Mouse (Mus musculus): Measurements from ENCODE around the gene Ascl2. TPM values are rescaled to one million over a fixed set of nuclear protein-coding genes. Genes with fewer than 3 reads are reported as not detected.

The Ascl2 gene
- polyA plus RNA-seq, 1 experiment from 2014 or later: 0.44 TPM

DNA sequence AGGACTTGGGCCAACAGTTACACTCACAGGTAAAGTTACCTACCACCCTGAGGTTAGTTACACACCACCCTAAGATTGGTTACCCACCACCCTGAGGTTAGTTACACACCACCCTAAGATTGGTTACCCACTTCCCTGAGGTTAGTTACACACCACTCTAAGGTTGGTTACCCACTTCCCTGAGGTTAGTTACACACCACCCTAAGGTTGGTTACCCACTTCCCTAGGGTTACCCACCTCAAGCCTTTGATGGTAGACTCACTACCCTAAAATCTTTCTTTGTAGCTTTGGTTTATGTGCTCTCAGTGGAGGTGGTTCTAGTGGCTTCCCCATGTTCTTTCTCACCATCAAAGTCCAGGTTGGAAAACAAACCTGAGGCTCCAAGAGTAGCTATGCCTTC, 25.9 kb upstream of the Ascl2 start:
- Histone ChIP-seq H3K4me3 (no peak overlapping the region), H3K27ac (no peak overlapping the region), H3K27me3 (0 out of 2 replicates have a peak, but pooled peaks cover 4% of the 10 kb centered on the region), H3K9me3 (no peaks in the 10 kb centered on the region), H3K4me1 (replicated peaks) (no peaks in the 10 kb centered on the region), H3K9ac (no peak overlapping the region), H3K36me3 (no peaks in the 10 kb centered on the region), H3K4me2 (no peak overlapping the region)
- ATAC-seq (ENCODE audit: low FRiP score): no peak

DNA sequence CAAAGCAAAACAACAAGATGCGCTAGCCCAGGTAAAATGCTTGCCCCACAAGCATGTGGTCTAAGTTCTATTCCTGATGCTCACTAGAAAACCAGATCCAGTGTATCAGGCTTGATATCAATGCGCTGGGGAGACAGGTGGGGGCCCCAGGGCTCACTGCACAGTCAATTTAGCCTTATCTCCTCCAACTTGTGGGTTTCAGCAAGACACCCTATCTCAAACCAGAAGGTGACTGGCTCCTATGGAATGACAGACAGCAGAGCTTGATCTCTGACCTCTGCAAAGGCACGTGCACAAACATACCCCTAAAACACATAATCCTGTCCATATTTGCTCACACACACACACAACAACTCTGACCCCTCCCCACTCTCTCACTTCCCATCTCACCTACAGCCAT, 18.7 kb upstream of the Ascl2 start:
- H3K9me3 ChIP-seq: no peaks in the 10 kb centered on the region
- WGBS: 88% methylated on average over 3 of the region's 3 CpGs
- no peak overlapping the region for H3K4me3 ChIP-seq

DNA sequence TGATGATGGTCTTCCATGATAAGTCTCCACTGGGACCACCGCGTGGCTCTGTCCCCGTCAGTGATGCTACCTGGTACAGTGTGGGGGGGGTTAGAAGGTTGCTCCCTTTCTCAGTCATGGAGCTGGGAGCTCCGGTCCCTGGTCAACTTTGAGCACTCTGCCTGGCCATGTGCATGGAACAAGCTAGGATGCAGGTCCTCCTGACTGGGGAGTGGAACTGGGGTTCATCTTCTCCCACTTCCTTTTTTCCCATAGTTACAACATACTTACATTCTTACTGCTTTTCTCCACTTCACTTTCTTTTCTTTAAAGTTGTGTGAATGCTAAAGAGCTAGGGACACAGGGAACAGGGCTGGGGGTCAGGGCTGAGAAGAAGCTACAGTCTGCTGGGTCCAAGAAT, 16.1 kb upstream of the Ascl2 start:
- no peak overlapping the region for H3K9ac ChIP-seq
- H3K27me3 ChIP-seq: 0 out of 2 replicates have a peak, but pooled peaks cover 9% of the 10 kb centered on the region
- H3K9me3 ChIP-seq: no peaks in the 10 kb centered on the region
- H3K4me1 ChIP-seq (replicated peaks): no peaks in the 10 kb centered on the region
- 92% methylated on average over 4 of the region's 4 CpGs for WGBS
- H3K4me2 ChIP-seq: no peak overlapping the region
- no peak overlapping the region for H3K4me3 ChIP-seq
- H3K27ac ChIP-seq: no peak overlapping the region
- ATAC-seq (ENCODE audit: low FRiP score): no peak
- H3K36me3 ChIP-seq: no peaks in the 10 kb centered on the region

More for the DNA sequence above, 18.7 kb upstream of the Ascl2 start:
- ATAC-seq (ENCODE audit: low FRiP score): no peak
- Histone ChIP-seq H3K27ac (no peak overlapping the region), H3K36me3 (no peaks in the 10 kb centered on the region), H3K4me2 (no peak overlapping the region), H3K27me3 (0 out of 2 replicates have a peak, but pooled peaks cover 13% of the 10 kb centered on the region), H3K9ac (no peak overlapping the region), H3K4me1 (replicated peaks) (no peaks in the 10 kb centered on the region)

- Histone ChIP-seq H3K27me3 (0 out of 2 replicates have a peak, but pooled peaks cover 9% of the 10 kb centered on the region), H3K36me3 (no peaks in the 10 kb centered on the region), H3K4me1 (replicated peaks) (no peaks in the 10 kb centered on the region), H3K4me2 (no peak overlapping the region), H3K9ac (no peak overlapping the region), H3K4me3 (no peak overlapping the region), H3K9me3 (no peaks in the 10 kb centered on the region), H3K27ac (no peak overlapping the region)
- WGBS: 83% methylated on average over 4 of the region's 4 CpGs
- no peak for ATAC-seq (ENCODE audit: low FRiP score)
These were observed 12.8 kb upstream of the Ascl2 start for GRCm38 (mm10) chr7:142981908-142982307.

DNA sequence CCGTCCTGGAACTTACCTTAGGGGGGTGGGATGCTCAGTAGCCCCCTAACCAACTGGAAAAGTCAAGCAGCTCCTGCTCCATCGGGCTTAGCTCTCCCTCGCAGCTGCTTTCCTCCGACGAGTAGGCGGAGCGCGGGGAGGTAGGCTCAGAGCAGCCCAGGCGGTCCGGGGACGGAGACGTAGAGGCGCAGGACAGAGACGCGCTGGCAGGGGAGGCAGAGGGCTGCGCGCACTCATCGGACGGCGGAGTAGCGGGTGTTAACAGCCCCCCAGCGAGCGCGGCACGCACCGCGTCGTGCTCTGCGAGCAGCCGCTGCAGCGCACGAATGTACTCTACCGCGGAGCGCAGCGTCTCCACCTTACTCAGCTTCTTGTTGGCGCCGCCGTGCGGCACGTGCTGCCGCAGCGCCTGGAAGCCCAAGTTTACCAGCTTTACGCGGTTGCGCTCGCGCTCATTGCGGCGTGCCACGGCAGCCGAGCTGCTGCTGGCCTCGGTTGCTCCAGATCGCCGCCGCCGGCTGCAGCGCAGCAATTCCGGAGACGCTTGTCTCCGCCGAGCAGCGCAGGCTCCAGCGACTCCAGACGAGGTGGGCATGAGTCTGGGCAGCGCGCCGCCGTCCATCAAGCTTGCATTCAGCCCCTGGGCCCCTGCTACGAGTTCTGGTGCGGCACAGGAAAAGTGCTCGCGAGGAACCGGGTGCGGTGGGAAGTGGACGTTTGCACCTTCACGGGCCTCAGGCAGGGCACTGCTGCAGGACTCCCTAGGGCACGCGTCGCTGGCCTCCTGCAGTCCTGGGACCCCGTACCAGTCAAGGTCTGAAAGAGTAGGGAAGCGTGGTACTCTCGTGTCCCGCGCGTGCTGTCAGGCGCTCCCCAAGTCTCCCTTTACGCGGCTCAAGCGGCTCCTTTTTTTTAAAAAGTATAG, 918 bp downstream of the Ascl2 start:
- no peaks in the 10 kb centered on the region for H3K36me3 ChIP-seq
- WGBS: under 1% methylated on average over 90 of the region's 90 CpGs
- peak overlapping the region; percentile 50 for H3K4me3 ChIP-seq
- peaks cover 88% of the 10 kb centered on the region for H3K27me3 ChIP-seq
- peaks cover 26% of the 10 kb centered on the region for H3K4me1 ChIP-seq (replicated peaks)
- H3K9me3 ChIP-seq: no peaks in the 10 kb centered on the region
- H3K4me2 ChIP-seq: peak overlapping the region; percentile 96
- no peak overlapping the region for H3K27ac ChIP-seq
- ATAC-seq (ENCODE audit: low FRiP score): peak; percentile 84
- H3K9ac ChIP-seq: peak overlapping the region; percentile 66

- peaks cover 26% of the 10 kb centered on the region for H3K4me1 ChIP-seq (replicated peaks)
- H3K27ac ChIP-seq: no peak overlapping the region
- peak overlapping the region; percentile 50 for H3K4me3 ChIP-seq
- WGBS: 0% methylated on average over 35 of the region's 36 CpGs
- peak overlapping the region; percentile 96 for H3K4me2 ChIP-seq
- ATAC-seq (ENCODE audit: low FRiP score): peak; percentile 69
- peak overlapping the region; percentile 66 for H3K9ac ChIP-seq
- peaks cover 90% of the 10 kb centered on the region for H3K27me3 ChIP-seq
- H3K36me3 ChIP-seq: no peaks in the 10 kb centered on the region
- no peaks in the 10 kb centered on the region for H3K9me3 ChIP-seq
These were observed 1.6 kb downstream of the Ascl2 start for GRCm38 (mm10) chr7:142967414-142967883.

DNA sequence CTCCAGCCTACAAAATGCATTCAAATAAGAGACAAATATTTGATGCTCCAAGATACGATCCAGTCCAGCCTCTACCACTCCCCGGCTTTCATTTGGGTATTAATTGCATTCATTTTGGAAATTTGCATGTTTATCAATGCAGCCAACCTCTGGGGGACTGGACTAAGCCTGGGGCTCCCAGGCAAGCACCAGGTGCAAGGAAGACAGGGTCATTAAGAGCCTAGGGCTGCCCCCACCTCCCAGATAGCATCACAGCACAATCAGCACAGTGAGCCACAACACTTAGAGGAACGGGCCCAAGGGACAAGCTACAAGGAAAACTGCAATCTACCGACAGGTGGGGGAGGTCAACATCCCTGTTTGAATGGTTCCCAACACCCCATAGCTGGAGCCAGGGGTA, 9.3 kb downstream of the Ascl2 start:
- WGBS: 52% methylated on average over 4 of the region's 4 CpGs

DNA sequence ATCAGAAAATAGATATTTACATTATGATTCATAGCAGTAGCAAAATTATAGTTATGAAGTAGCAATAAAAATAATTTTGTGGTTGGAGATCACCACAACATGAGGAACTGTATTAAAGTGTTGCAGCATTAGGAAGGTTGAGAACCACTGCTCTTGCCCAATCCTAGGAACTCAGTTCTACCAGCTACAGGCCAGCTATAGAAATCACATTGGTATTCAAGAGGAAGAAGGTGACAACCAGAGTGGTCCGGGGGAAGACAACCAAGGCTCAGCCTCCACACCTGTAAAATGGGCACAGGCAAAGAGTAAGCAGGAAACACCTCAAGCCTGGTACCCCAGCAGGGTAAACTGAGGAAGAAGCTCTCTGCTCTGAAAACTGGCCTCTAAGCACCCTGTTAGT, 10.2 kb downstream of the Ascl2 start:
- 88% methylated on average over 1 of the region's 1 CpGs for WGBS
- Histone ChIP-seq H3K36me3 (no peaks in the 10 kb centered on the region), H3K4me2 (no peak overlapping the region), H3K27me3 (peaks cover 14% of the 10 kb centered on the region), H3K4me3 (no peak overlapping the region), H3K4me1 (replicated peaks) (peaks cover 8% of the 10 kb centered on the region), H3K9ac (no peak overlapping the region), H3K27ac (no peak overlapping the region), H3K9me3 (no peaks in the 10 kb centered on the region)
- no peak for ATAC-seq (ENCODE audit: low FRiP score)

More for the DNA sequence above, 9.3 kb downstream of the Ascl2 start:
- Histone ChIP-seq H3K27ac (no peak overlapping the region), H3K4me3 (no peak overlapping the region), H3K27me3 (peaks cover 23% of the 10 kb centered on the region), H3K9me3 (no peaks in the 10 kb centered on the region), H3K4me1 (replicated peaks) (peaks cover 8% of the 10 kb centered on the region), H3K4me2 (no peak overlapping the region), H3K36me3 (no peaks in the 10 kb centered on the region), H3K9ac (no peak overlapping the region)
- ATAC-seq (ENCODE audit: low FRiP score): peak; percentile 65; the same call in 1 of the 2 replicates

DNA sequence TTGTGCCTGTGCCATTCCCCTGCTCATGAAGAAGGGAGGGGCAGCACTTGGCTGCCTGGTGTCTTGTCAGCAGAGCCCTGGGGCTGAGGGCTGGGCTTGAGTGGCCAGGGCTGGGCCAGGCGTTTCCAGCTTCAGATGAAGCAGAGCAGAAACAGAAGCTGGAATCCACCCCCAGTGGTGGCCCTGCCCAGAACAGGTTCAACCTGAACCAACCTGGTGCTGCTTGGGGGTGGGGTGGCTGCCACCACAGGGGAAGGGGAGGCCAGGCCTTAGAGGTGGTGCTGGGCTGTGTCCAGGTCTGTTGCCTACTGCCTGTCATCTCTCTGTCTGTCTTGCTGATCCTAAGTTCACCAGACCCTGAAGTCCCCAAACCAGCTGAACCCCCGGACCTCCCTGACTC, 13.0 kb downstream of the Ascl2 start:
- Histone ChIP-seq H3K4me3 (no peak overlapping the region), H3K4me1 (replicated peaks) (peaks cover 8% of the 10 kb centered on the region), H3K27ac (no peak overlapping the region), H3K36me3 (no peaks in the 10 kb centered on the region), H3K4me2 (no peak overlapping the region), H3K9me3 (no peaks in the 10 kb centered on the region), H3K27me3 (no peaks in the 10 kb centered on the region), H3K9ac (no peak overlapping the region)
- no peak for ATAC-seq (ENCODE audit: low FRiP score)
- 73% methylated on average over 2 of the region's 2 CpGs for WGBS

DNA sequence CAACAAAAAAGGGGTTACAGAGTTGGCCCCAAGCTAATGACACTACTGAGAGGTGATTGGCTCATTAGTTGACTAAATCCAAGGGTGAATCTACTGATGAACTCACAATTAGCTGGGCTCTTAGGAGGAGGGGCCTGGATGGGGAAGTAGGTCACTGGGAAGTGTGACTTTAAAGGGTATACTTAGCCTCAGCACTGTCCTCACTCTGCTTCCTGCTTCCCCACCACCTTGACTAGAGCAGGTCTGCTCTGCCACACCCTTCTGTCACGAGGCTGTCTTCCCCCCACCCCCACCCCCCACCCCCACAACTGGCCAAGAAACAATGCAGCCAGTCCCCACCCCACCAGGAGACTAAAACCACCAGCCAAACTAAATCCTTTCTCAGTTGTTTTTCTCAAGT, 19.5 kb downstream of the Ascl2 start:
- Histone ChIP-seq H3K4me2 (no peak overlapping the region), H3K36me3 (no peaks in the 10 kb centered on the region), H3K9me3 (no peaks in the 10 kb centered on the region), H3K27ac (no peak overlapping the region), H3K9ac (no peak overlapping the region), H3K27me3 (0 out of 2 replicates have a peak, but pooled peaks cover 6% of the 10 kb centered on the region), H3K4me3 (no peak overlapping the region), H3K4me1 (replicated peaks) (no peaks in the 10 kb centered on the region)
- ATAC-seq (ENCODE audit: low FRiP score): no peak
- 13% methylated on average over 1 of the region's 1 CpGs for WGBS

- no peak for ATAC-seq (ENCODE audit: low FRiP score)
- H3K27me3 ChIP-seq: no peaks in the 10 kb centered on the region
- no peak overlapping the region for H3K27ac ChIP-seq
- no peaks in the 10 kb centered on the region for H3K4me1 ChIP-seq (replicated peaks)
- H3K4me3 ChIP-seq: no peak overlapping the region
- H3K4me2 ChIP-seq: no peak overlapping the region
- H3K36me3 ChIP-seq: no peaks in the 10 kb centered on the region
- no peaks in the 10 kb centered on the region for H3K9me3 ChIP-seq
- H3K9ac ChIP-seq: no peak overlapping the region
These were observed 31.4 kb downstream of the Ascl2 start for GRCm38 (mm10) chr7:142937631-142938030.

DNA sequence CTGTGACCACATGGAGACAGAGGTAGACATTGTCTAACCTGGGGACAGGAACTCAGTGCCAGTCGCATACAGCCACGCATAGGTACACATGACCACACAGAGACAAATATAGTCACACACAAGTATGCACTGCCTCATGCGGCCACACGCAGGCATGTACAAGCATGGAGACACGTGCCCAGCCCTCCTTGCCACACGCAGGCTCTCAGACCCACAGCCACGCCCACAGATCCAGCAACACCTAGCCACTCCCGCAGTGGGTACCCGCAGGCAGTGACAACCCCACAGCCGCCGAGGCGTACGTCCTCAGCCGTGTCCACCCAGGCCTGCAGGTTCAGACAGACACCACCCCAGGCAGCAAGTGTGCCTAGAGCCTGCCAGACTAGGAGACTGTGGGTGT, 33.4 kb downstream of the Ascl2 start:
- no peak overlapping the region for H3K4me2 ChIP-seq

DNA sequence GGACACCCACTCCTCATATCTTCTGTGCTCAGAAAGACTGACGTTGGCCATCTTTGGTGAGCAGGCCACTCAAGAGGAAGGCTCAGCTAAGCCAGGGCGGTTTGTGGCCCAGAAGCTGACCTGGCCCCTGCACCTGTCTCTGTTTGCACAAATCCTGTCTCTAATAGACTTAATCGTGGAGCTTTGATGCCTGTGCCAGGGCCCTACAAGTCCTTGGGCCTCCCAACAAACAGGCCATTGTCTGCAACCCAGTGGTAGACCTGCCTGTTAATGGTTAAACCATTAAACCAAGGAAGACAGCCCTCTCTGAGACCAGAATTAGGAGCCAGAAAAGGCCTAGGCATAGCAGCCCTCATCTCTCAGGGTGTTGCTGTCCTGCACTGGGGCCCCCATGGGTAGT, 36.6 kb downstream of the Ascl2 start:
- Histone ChIP-seq H3K9me3 (no peaks in the 10 kb centered on the region), H3K4me2 (no peak overlapping the region), H3K4me1 (replicated peaks) (no peaks in the 10 kb centered on the region), H3K27me3 (no peaks in the 10 kb centered on the region), H3K4me3 (no peak overlapping the region), H3K27ac (no peak overlapping the region), H3K9ac (no peak overlapping the region), H3K36me3 (no peaks in the 10 kb centered on the region)
- no peak for ATAC-seq (ENCODE audit: low FRiP score)
- WGBS: 67% methylated on average over 3 of the region's 3 CpGs

More for the DNA sequence above, 33.4 kb downstream of the Ascl2 start:
- no peaks in the 10 kb centered on the region for H3K9me3 ChIP-seq
- H3K4me1 ChIP-seq (replicated peaks): no peaks in the 10 kb centered on the region
- 92% methylated on average over 14 of the region's 14 CpGs for WGBS
- H3K27me3 ChIP-seq: no peaks in the 10 kb centered on the region
- ATAC-seq (ENCODE audit: low FRiP score): no peak
- no peak overlapping the region for H3K27ac ChIP-seq
- H3K4me3 ChIP-seq: no peak overlapping the region
- no peak overlapping the region for H3K9ac ChIP-seq
- no peaks in the 10 kb centered on the region for H3K36me3 ChIP-seq
